Mouse (Mus musculus) hematopoietic stem cell, adult 5-6 weeks (primary cell): ENCODE data around the gene Prok1. TPM values are rescaled to one million over a fixed set of nuclear protein-coding genes. Genes with fewer than 3 reads are reported as not detected.

ENCODE experiments used
- ATAC-seq, 2 experiments: fragments of 125-278 bp in 1 of 2; replicated peaks in 1 of 2; 2 replicates each; pipeline ENCODE4 v1.8.0; 2016 to 2017; ENCODE audit warnings: inconsistent platforms in 2 of 2, mild to moderate bottlenecking in 2 of 2, moderate number of reproducible peaks in 2 of 2, low read depth in 1 of 2, moderate TSS enrichment in 1 of 2; ENCODE audit not compliant: low FRiP score in 2 of 2, poor library complexity in 2 of 2, severe bottlenecking in 2 of 2, insufficient read depth in 1 of 2, low TSS enrichment in 1 of 2
- total RNA-seq: library from RNA; stranded (forward); fragments of 172-1452, 232-1000 nt; gene quantifications from 2 replicates; pipeline ENCODE4 v1.2.3, GENCODE M21; 2017

The Prok1 gene
- not detected in 2 replicates for total RNA-seq

DNA sequence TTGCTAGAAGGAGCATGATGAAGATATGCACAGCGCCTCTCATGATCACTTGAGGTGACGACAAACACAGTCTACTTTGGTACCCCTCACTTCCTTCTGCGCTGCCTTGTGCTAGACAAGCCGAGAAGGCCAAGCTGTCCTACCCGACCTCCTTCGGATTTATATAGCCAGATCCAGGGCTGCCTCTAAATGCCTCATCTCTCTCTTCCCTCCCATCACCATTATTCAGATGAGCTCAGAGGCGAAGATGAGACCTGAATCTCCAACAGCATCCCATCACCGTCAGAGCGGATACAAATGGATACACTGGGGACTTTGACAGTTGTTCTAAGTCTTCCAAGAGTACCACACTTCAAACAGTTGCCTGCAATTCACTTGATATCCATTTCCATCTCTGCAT lies at the start of gene Prok1:
TSS of gene Prok1 (minus strand) at position 101 of the 400 bp plus-strand sequence.
- ATAC-seq = no peak

- no peak for ATAC-seq
Observed at GRCm38 (mm10) chr3:107287346-107287745, 47.8 kb upstream of the Prok1 start.

DNA sequence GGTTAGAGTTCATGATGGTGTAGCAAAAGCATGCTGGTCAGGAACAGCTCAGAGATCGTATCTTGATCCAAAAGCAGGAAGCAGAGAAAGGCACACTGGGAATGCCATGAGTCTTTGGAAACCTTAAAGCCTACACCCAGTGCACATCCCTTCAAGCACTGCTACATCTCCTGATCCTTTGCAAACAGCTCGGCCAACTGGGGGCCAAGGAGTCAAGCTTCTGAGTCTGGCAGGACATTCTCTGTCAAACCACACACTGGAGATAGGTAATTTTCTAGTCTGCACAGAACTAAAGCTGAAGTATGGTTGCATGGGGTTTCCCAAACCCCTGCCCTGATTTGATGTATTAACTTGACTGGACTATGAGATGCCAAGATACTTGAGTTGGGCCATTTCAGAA lies 46.6 kb upstream of the Prok1 start:
- ATAC-seq = no peak

DNA sequence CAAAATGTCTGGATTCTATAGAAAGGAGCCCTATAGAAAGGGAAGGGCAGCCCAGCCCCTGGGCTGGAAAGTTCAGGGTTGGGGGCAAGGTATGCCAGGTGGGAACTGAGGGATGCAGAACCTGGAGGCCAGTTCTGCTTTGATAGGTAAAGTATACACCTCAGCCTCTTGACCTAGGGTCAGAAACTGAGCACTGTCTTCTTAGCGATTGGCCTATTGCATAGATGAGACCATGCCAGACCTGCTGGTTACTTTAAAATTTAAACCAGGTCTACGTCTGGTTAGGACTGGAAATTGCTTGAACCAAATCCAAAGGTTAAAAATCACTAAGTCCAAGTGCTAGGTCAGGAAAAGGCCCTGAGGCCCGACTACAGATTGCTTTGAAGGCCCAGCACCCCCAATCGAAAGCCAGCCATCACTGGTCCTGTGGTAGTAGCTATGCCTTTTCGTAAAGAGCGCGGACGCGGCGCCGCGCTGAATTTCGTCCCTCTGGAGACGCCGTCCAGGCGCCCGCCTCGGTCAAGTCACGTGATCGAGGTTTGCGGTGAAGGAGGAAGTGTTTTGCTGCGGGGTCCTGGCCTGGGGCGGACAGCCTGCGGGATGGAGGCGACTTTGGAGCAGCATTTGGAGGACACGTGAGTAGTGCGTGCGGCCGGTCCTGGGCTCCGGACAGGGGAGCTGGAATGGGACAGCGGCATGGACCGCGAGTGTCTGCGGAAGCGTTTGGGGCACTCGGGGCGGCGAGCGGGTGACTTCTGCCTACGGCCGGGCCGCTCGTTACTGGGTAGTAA lies 39.2 kb upstream of the Prok1 start, which contains the start of gene Lamtor5:
TSS of gene Lamtor5 (plus strand) at position 380 of the 791 bp plus-strand sequence.
- peak; percentile 86 to 91 for ATAC-seq

- ATAC-seq = no peak
Observed at GRCm38 (mm10) chr3:107276626-107277025, 37.1 kb upstream of the Prok1 start.

DNA sequence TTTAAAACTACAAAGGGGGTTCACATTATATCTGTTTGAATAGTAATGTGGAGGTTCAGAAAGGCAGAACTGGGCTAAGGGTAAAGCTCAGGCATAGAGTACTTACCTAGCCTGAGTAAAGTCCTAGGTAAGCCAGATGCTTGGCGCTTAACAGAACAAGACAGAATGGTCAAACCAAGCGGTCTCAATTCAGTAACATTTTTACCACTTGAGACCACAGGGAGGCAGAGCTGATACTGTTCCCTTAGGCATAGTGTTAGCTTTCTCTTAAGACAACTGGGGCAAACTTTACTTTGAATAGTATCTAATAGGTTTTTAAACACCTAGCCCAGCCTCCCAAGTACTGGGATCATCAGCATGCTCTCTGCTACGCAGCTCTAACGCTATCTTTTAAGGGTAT lies 36.5 kb upstream of the Prok1 start:
- no peak for ATAC-seq

GRCm38 (mm10) chr3:107275351-107275750 lies 35.8 kb upstream of the Prok1 start:
- no peak for ATAC-seq

GRCm38 (mm10) chr3:107273820-107274219 lies 34.3 kb upstream of the Prok1 start:
- peak; percentile 79 to 85 for ATAC-seq

- no peak for ATAC-seq
Observed at GRCm38 (mm10) chr3:107272433-107272832, 32.9 kb upstream of the Prok1 start.

DNA sequence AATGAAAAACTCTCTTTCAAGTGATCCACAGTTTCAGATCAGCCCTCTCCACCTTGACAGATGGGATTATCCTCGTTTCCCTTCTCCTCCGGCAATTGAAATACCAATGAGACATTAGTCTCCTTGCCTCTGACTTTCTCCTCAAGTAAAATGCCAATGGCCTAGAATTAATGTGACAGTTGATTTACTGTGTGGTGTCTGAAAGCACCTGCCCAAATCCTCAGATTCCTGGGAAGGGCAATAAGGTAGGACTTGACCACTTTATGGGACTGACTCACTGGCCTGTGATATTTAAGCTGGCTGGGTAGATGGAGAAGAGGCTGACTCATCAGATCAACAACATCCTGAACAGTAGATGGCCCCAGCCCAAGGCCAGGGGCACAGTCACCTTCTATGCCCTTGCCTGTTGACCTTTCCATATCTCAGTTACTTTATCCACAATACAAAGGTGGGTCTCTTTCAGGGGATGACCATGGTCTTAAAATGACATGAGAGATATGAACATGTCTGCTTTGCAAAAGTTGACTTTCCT lies 27.4 kb upstream of the Prok1 start:
- no peak for ATAC-seq

DNA sequence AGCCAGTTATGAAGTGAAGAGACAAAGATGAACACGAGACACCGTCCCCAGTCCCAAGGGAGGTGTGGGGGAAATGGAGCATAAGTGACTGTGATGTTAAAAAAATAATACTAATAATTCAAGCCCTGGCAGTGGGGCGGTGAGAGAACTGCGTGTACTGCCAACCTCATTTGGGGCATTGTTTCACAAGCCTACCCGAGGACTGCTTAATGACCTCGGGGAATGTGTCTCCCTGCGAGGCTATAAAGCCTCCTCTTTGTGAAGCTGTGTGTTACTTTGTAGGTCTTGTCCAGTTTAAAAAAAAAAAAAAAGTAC lies 22.3 kb upstream of the Prok1 start:
- no peak for ATAC-seq

DNA sequence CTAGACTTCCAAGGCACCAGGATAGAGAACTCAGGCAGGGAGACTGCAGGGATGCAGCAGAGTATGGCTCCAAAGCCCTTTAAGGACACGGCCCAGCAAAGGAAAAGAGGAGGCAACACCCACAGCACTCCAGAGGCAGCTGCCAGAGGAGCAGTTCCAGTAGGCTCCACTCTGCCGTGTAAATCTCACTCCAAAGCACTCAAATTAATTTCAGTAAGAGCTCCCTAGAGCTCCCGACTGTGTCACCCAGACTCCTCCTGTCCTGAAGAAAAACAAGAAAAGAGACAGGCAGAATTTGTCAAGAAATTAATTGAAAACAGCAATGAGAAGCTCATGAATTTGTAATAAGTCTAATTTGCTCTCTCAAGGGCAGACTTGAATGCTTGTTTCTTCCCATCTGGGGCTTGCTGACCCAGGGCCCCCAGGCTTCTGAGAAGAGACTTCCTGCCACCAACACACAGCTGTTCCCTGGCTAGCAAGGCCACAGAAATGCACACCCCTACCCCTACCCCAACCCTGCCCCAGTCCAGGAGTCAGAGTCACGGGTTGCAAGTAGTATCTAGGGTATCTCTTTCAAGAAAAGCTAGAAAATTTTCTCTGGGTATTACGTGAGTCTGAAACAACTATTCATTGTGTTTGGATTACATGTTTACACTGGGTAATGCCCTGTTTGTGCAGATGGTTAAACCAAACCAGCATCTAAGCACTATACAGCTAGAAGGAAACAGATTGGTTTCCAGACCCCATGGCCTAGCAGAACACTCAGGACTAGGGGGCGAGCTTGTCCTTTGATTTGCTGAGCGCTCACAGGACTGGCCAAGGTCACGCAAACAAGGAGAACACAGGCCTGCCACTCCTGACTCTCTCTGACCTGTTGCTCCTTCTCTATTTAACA lies 21.7 kb upstream of the Prok1 start:
- no peak for ATAC-seq

- no peak for ATAC-seq
Observed at GRCm38 (mm10) chr3:107257924-107258323, 18.4 kb upstream of the Prok1 start.

DNA sequence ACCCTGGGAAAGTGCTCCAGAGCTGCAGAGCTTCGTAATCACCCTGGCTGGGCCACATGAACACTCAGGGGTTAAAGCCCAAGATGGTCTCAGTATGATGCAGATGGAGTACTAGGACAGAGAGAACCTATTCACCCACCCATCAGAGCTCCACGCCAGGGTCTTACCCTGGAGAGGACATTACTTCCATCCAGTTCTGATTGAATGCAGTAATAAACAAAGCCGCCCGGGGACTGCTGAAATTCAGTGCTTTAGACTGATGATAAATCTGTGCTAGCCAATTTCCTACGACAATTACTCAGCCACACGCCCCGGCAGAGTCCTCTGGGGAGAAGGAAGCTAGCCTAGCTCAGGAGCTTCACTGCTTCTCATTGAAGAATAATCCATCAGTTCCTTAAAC lies 17.2 kb upstream of the Prok1 start:
- ATAC-seq = no peak

- ATAC-seq = no peak
Observed at GRCm38 (mm10) chr3:107255992-107256391, 16.5 kb upstream of the Prok1 start.

DNA sequence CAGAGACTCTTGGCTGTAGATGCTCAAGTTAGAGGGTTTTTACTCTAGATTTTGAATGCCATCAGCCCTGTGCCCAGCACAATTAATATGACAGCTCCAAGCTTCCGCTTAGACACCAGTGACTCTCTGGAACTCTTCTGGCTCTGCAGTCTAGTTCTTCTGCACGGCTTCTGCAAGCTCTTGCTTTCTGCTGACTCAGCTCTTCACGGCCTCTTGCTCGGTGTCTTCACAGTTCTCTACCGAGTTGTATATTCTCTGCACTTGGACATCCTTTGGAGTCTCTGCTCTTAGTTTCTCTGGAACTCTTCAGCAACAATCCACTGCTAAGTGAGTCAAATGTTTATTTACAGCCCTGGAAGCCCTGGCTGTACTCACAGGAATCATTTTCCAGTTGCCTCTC lies 14.4 kb upstream of the Prok1 start:
- no peak for ATAC-seq

GRCm38 (mm10) chr3:107252035-107252434 lies 12.5 kb upstream of the Prok1 start:
- peak; percentile 68 to 71 for ATAC-seq

- no peak for ATAC-seq
Observed at GRCm38 (mm10) chr3:107250320-107250719, 10.8 kb upstream of the Prok1 start.
